Mouse (Mus musculus): ENCODE measurements at regions not wholly inside any gene's neighbourhood (a gene's known extent, or its start where the extent isn't known, plus 50 kb on each side); places are given as distances from the start of the nearest gene placed in this dataset.
A peak's percentile ranks its signal among the peaks of the same experiment; 100 is the strongest.

GRCm38 (mm10) chr6:50929503-50929902 lies 275.3 kb upstream of the Npvf start:
- H3K27ac ChIP-seq (ENCODE audit: insufficient read depth, low read depth, low read length), result no peak overlapping the region
- H3K4me1 ChIP-seq (ENCODE audit: control insufficient read depth, insufficient read depth, low read length), result no peaks in the 10 kb centered on the region
- TF ChIP-seq POLR2A (IDR thresholded peaks at IDR 0.05; ENCODE audit: borderline replicate concordance, low read depth, low read length), result no peak
- no peak for TF ChIP-seq CTCF (IDR thresholded peaks at IDR 0.05; ENCODE audit: low read depth, low read length)
- no peak overlapping the region for H3K4me3 ChIP-seq (ENCODE audit: insufficient read depth, low read length)

GRCm38 (mm10) chr6:50933510-50933909 lies 279.3 kb upstream of the Npvf start:
- Histone ChIP-seq H3K4me1 (ENCODE audit: control insufficient read depth, insufficient read depth, low read length) (no peaks in the 10 kb centered on the region), H3K4me3 (ENCODE audit: insufficient read depth, low read length) (no peak overlapping the region), H3K27ac (ENCODE audit: insufficient read depth, low read depth, low read length) (no peak overlapping the region)
- TF ChIP-seq CTCF (IDR thresholded peaks at IDR 0.05; ENCODE audit: low read depth, low read length) (no peak), POLR2A (IDR thresholded peaks at IDR 0.05; ENCODE audit: borderline replicate concordance, low read depth, low read length) (no peak)

GRCm38 (mm10) chr6:50934245-50934644 lies 280.0 kb upstream of the Npvf start:
- Histone ChIP-seq H3K4me3 (ENCODE audit: insufficient read depth, low read length) (no peak overlapping the region), H3K4me1 (ENCODE audit: control insufficient read depth, insufficient read depth, low read length) (no peaks in the 10 kb centered on the region), H3K27ac (ENCODE audit: insufficient read depth, low read depth, low read length) (no peak overlapping the region)
- TF ChIP-seq CTCF (IDR thresholded peaks at IDR 0.05; ENCODE audit: low read depth, low read length) (no peak), POLR2A (IDR thresholded peaks at IDR 0.05; ENCODE audit: borderline replicate concordance, low read depth, low read length) (no peak)

- Histone ChIP-seq H3K4me3 (ENCODE audit: insufficient read depth, low read length) (no peak overlapping the region), H3K27ac (ENCODE audit: insufficient read depth, low read depth, low read length) (no peak overlapping the region), H3K4me1 (ENCODE audit: control insufficient read depth, insufficient read depth, low read length) (no peaks in the 10 kb centered on the region)
- TF ChIP-seq POLR2A (IDR thresholded peaks at IDR 0.05; ENCODE audit: borderline replicate concordance, low read depth, low read length) (no peak), CTCF (IDR thresholded peaks at IDR 0.05; ENCODE audit: low read depth, low read length) (no peak)
Measured at GRCm38 (mm10) chr6:50936306-50936705, 282.1 kb upstream of the Npvf start.

- H3K4me3 ChIP-seq (ENCODE audit: insufficient read depth, low read length), result no peak overlapping the region
- no peaks in the 10 kb centered on the region for H3K4me1 ChIP-seq (ENCODE audit: control insufficient read depth, insufficient read depth, low read length)
- TF ChIP-seq CTCF (IDR thresholded peaks at IDR 0.05; ENCODE audit: low read depth, low read length) (peak; percentile 100), POLR2A (IDR thresholded peaks at IDR 0.05; ENCODE audit: borderline replicate concordance, low read depth, low read length) (no peak)
- no peak overlapping the region for H3K27ac ChIP-seq (ENCODE audit: insufficient read depth, low read depth, low read length)
Measured at GRCm38 (mm10) chr6:50937094-50937493, 282.9 kb upstream of the Npvf start.

GRCm38 (mm10) chr6:50938879-50939278 lies 284.6 kb upstream of the Npvf start:
- peak; percentile 30; the same call in 1 of the 2 replicates for TF ChIP-seq CTCF (IDR thresholded peaks at IDR 0.05; ENCODE audit: low read depth, low read length)
- TF ChIP-seq POLR2A (IDR thresholded peaks at IDR 0.05; ENCODE audit: borderline replicate concordance, low read depth, low read length), result no peak

GRCm38 (mm10) chr6:50939440-50939839 lies 285.2 kb upstream of the Npvf start:
- no peak overlapping the region for H3K27ac ChIP-seq (ENCODE audit: insufficient read depth, low read depth, low read length)
- no peak for TF ChIP-seq CTCF (IDR thresholded peaks at IDR 0.05; ENCODE audit: low read depth, low read length)
- TF ChIP-seq POLR2A (IDR thresholded peaks at IDR 0.05; ENCODE audit: borderline replicate concordance, low read depth, low read length), result no peak
- H3K4me1 ChIP-seq (ENCODE audit: control insufficient read depth, insufficient read depth, low read length), result no peaks in the 10 kb centered on the region
- H3K4me3 ChIP-seq (ENCODE audit: insufficient read depth, low read length), result no peak overlapping the region

More at GRCm38 (mm10) chr6:50938879-50939278, 284.6 kb upstream of the Npvf start:
- Histone ChIP-seq H3K27ac (ENCODE audit: insufficient read depth, low read depth, low read length) (no peak overlapping the region), H3K4me1 (ENCODE audit: control insufficient read depth, insufficient read depth, low read length) (no peaks in the 10 kb centered on the region), H3K4me3 (ENCODE audit: insufficient read depth, low read length) (no peak overlapping the region)

- no peak overlapping the region for H3K27ac ChIP-seq (ENCODE audit: insufficient read depth, low read depth, low read length)
- TF ChIP-seq POLR2A (IDR thresholded peaks at IDR 0.05; ENCODE audit: borderline replicate concordance, low read depth, low read length) (no peak), CTCF (IDR thresholded peaks at IDR 0.05; ENCODE audit: low read depth, low read length) (peak; percentile 39; the same call in 1 of the 2 replicates)
- no peaks in the 10 kb centered on the region for H3K4me1 ChIP-seq (ENCODE audit: control insufficient read depth, insufficient read depth, low read length)
- no peak overlapping the region for H3K4me3 ChIP-seq (ENCODE audit: insufficient read depth, low read length)
Measured at GRCm38 (mm10) chr6:50940118-50940517, 285.9 kb upstream of the Npvf start.

GRCm38 (mm10) chr6:50940641-50941398 lies 286.6 kb upstream of the Npvf start:
- TF ChIP-seq CTCF (IDR thresholded peaks at IDR 0.05; ENCODE audit: low read depth, low read length) (no peak), POLR2A (IDR thresholded peaks at IDR 0.05; ENCODE audit: borderline replicate concordance, low read depth, low read length) (no peak)
- Histone ChIP-seq H3K27ac (ENCODE audit: insufficient read depth, low read depth, low read length) (no peak overlapping the region), H3K4me1 (ENCODE audit: control insufficient read depth, insufficient read depth, low read length) (no peaks in the 10 kb centered on the region), H3K4me3 (ENCODE audit: insufficient read depth, low read length) (no peak overlapping the region)

- Histone ChIP-seq H3K4me3 (ENCODE audit: insufficient read depth, low read length) (no peak overlapping the region), H3K27ac (ENCODE audit: insufficient read depth, low read depth, low read length) (no peak overlapping the region), H3K4me1 (ENCODE audit: control insufficient read depth, insufficient read depth, low read length) (no peaks in the 10 kb centered on the region)
- TF ChIP-seq CTCF (IDR thresholded peaks at IDR 0.05; ENCODE audit: low read depth, low read length) (no peak), POLR2A (IDR thresholded peaks at IDR 0.05; ENCODE audit: borderline replicate concordance, low read depth, low read length) (no peak)
Measured at GRCm38 (mm10) chr6:50942696-50943095, 288.5 kb upstream of the Npvf start.

Data from bone marrow macrophage, adult 2 months (primary cell).